Mouse (Mus musculus): ENCODE results near the gene Recql5. TPM values are rescaled to one million over a fixed set of nuclear protein-coding genes. Genes with fewer than 3 reads are reported as not detected.

The Recql5 gene
- total RNA-seq, 2 experiments from 2014 or later, result 27.1 to 29.4 TPM

- intact Hi-C loops (cut with DNase I), result no loop called here
- Histone ChIP-seq H3K27ac (no peak overlapping the region), H3K4me3 (no peak overlapping the region)
- DNase-seq (ENCODE audit: extremely low spot score in 1 of 2, low spot score in 2 of 2), result no peak
- no peak for TF ChIP-seq CTCF (IDR thresholded peaks at IDR 0.05)
These were observed 25.7 kb upstream of the Recql5 start for GRCm38 (mm10) chr11:115959018-115959417.

GRCm38 (mm10) chr11:115957971-115958370, 24.7 kb upstream of the Recql5 start:
- no peak for TF ChIP-seq CTCF (IDR thresholded peaks at IDR 0.05)
- DNase-seq (ENCODE audit: extremely low spot score in 1 of 2, low spot score in 2 of 2), result no peak
- intact Hi-C loops (cut with DNase I), result no loop called here
- Histone ChIP-seq H3K4me3 (no peak overlapping the region), H3K27ac (peak overlapping the region; percentile 59; the same call in 1 of the 2 replicates)

- DNase-seq (ENCODE audit: extremely low spot score in 1 of 2, low spot score in 2 of 2), result no peak
- H3K4me3 ChIP-seq, result no peak overlapping the region
- H3K27ac ChIP-seq, result peak overlapping the region; percentile 59
- intact Hi-C loops (cut with DNase I), result no loop called here
- TF ChIP-seq CTCF (IDR thresholded peaks at IDR 0.05), result no peak
These were observed 23.2 kb upstream of the Recql5 start for GRCm38 (mm10) chr11:115956453-115956852.

- Histone ChIP-seq H3K27ac (peak overlapping the region; percentile 64), H3K4me3 (no peak overlapping the region)
- TF ChIP-seq CTCF (IDR thresholded peaks at IDR 0.05), result no peak
- intact Hi-C loops (cut with DNase I), result no loop called here
- DNase-seq (ENCODE audit: extremely low spot score in 1 of 2, low spot score in 2 of 2), result no peak
These were observed 22.1 kb upstream of the Recql5 start for GRCm38 (mm10) chr11:115955195-115955858.

- TF ChIP-seq CTCF (IDR thresholded peaks at IDR 0.05), result no peak
- H3K4me3 ChIP-seq, result no peak overlapping the region
- DNase-seq (ENCODE audit: extremely low spot score in 1 of 2, low spot score in 2 of 2), result no peak
- intact Hi-C loops (cut with DNase I), result no loop called here
- no peak overlapping the region for H3K27ac ChIP-seq
These were observed 21.4 kb upstream of the Recql5 start for GRCm38 (mm10) chr11:115954712-115955111.

GRCm38 (mm10) chr11:115950719-115951118, 17.4 kb upstream of the Recql5 start:
- no peak overlapping the region for H3K27ac ChIP-seq
- TF ChIP-seq CTCF (IDR thresholded peaks at IDR 0.05), result no peak
- no peak for DNase-seq (ENCODE audit: extremely low spot score in 1 of 2, low spot score in 2 of 2)
- intact Hi-C loops (cut with DNase I), result no loop called here
- H3K4me3 ChIP-seq, result no peak overlapping the region

GRCm38 (mm10) chr11:115948316-115948715, 15.0 kb upstream of the Recql5 start:
- Histone ChIP-seq H3K4me3 (no peak overlapping the region), H3K27ac (no peak overlapping the region)
- intact Hi-C loops (cut with DNase I), result no loop called here
- TF ChIP-seq CTCF (IDR thresholded peaks at IDR 0.05), result no peak
- no peak for DNase-seq (ENCODE audit: extremely low spot score in 1 of 2, low spot score in 2 of 2)

- H3K4me3 ChIP-seq, result no peak overlapping the region
- no peak for TF ChIP-seq CTCF (IDR thresholded peaks at IDR 0.05)
- no peak for DNase-seq (ENCODE audit: extremely low spot score in 1 of 2, low spot score in 2 of 2)
- no peak overlapping the region for H3K27ac ChIP-seq
- intact Hi-C loops (cut with DNase I), result no loop called here
These were observed 13.0 kb upstream of the Recql5 start for GRCm38 (mm10) chr11:115946221-115946828.

- Histone ChIP-seq H3K4me3 (no peak overlapping the region), H3K27ac (no peak overlapping the region)
- no peak for DNase-seq (ENCODE audit: extremely low spot score in 1 of 2, low spot score in 2 of 2)
- intact Hi-C loops (cut with DNase I), result no loop called here
- no peak for TF ChIP-seq CTCF (IDR thresholded peaks at IDR 0.05)
These were observed 12.0 kb upstream of the Recql5 start for GRCm38 (mm10) chr11:115945247-115945646.

GRCm38 (mm10) chr11:115941980-115942379, 8.7 kb upstream of the Recql5 start:
- intact Hi-C loops (cut with DNase I), result no loop called here
- no peak for DNase-seq (ENCODE audit: extremely low spot score in 1 of 2, low spot score in 2 of 2)
- H3K4me3 ChIP-seq, result no peak overlapping the region
- peak; percentile 20 for TF ChIP-seq CTCF (IDR thresholded peaks at IDR 0.05)
- H3K27ac ChIP-seq, result no peak overlapping the region

GRCm38 (mm10) chr11:115939690-115940329, 6.5 kb upstream of the Recql5 start:
- peak; percentile 45 to 63 for DNase-seq (ENCODE audit: extremely low spot score in 1 of 2, low spot score in 2 of 2)
- Histone ChIP-seq H3K4me3 (no peak overlapping the region), H3K27ac (no peak overlapping the region)
- peak; percentile 94 for TF ChIP-seq CTCF (IDR thresholded peaks at IDR 0.05)
- intact Hi-C loops (cut with DNase I), result loop anchor here (1.0 to 5.0 kb wide), 2 partner anchors 59 to 192 kb away; partner anchors contain the start of gene Trim65

GRCm38 (mm10) chr11:115933747-115934110, 452 bp upstream of the Recql5 start:
- Histone ChIP-seq H3K27ac (peak overlapping the region; percentile 83), H3K4me3 (peak overlapping the region; percentile 96)
- intact Hi-C loops (cut with DNase I), result no loop called here
- no peak for DNase-seq (ENCODE audit: extremely low spot score in 1 of 2, low spot score in 2 of 2)
- no peak for TF ChIP-seq CTCF (IDR thresholded peaks at IDR 0.05)
